Mouse (Mus musculus): ENCODE results near the gene Ccdc15. TPM values are rescaled to one million over a fixed set of nuclear protein-coding genes. Genes with fewer than 3 reads are reported as not detected.

Gene Ccdc15
- polyA plus RNA-seq, 1 experiment from 2014 or later = 2.2 TPM

DNA sequence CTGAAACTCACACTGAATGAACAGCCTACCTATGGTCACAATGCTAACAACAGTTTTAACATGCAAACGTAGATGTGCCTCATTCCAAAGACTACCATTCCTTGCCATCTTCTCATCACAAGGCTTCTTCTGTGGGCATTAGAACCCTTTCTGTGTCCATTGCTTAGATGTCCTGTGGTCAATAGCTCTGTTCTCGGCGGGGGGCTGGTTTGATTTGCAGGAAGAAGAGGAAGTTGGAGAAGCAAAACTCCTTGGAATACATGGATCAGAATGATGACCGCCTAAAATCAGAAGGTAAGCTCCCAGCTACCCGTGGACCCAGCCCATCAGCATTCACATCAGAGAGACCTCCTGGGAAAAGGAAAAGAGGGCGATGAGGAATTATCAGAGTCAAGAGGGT, 34.9 kb upstream of the Ccdc15 start:
- WGBS = 92% methylated on average over 6 of the region's 6 CpGs
- no peak overlapping the region for H3K27ac ChIP-seq (replicated peaks)
- H3K9ac ChIP-seq (ENCODE audit: low read length) = no peak overlapping the region
- no peaks in the 10 kb centered on the region for H3K36me3 ChIP-seq (ENCODE audit: control insufficient read depth, insufficient read depth, low read length)
- no peaks in the 10 kb centered on the region for H3K9me3 ChIP-seq (ENCODE audit: control insufficient read depth, low read length)
- H3K4me3 ChIP-seq (ENCODE audit: low read depth, low read length) = no peak overlapping the region
- no peak for TF ChIP-seq EP300 (optimal IDR thresholded peaks at IDR 0.05)
- TF ChIP-seq CTCF (IDR thresholded peaks at IDR 0.05; ENCODE audit: low read depth) = no peak
- no peak for DNase-seq (ENCODE audit: low spot score)
- H3K4me2 ChIP-seq (replicated peaks; ENCODE audit: low read depth) = no peak overlapping the region
- H3K4me1 ChIP-seq (replicated peaks; ENCODE audit: control insufficient read depth, insufficient read depth) = no peaks in the 10 kb centered on the region
- H3K27me3 ChIP-seq (ENCODE audit: control insufficient read depth, insufficient read depth, low read length) = no peaks in the 10 kb centered on the region
- ATAC-seq (ENCODE audit: low FRiP score, low TSS enrichment) = no peak

DNA sequence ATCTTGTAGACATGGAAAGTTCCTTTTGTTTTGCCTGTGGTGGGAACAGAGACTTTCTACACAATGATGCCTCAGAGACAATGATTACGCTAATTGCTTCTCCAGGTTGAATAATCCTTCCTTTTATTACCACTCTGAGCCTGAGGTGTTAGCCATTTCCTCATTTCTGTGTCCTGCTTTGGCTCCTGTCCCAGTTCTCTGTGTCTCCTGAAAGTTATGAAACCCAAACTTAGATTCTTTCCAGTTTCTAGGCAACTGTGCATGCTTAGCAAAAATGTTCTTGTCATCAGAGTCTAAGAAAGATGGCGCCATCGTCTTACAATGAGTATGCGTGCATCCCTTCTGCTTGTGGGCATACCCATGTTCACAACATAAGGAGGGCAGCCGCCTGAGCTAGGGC, 27.5 kb upstream of the Ccdc15 start:
- Histone ChIP-seq H3K9me3 (ENCODE audit: control insufficient read depth, low read length) (no peaks in the 10 kb centered on the region), H3K4me3 (ENCODE audit: low read depth, low read length) (no peak overlapping the region), H3K27me3 (ENCODE audit: control insufficient read depth, insufficient read depth, low read length) (no peaks in the 10 kb centered on the region), H3K36me3 (ENCODE audit: control insufficient read depth, insufficient read depth, low read length) (no peaks in the 10 kb centered on the region), H3K27ac (replicated peaks) (no peak overlapping the region), H3K4me2 (replicated peaks; ENCODE audit: low read depth) (no peak overlapping the region), H3K4me1 (replicated peaks; ENCODE audit: control insufficient read depth, insufficient read depth) (no peaks in the 10 kb centered on the region), H3K9ac (ENCODE audit: low read length) (no peak overlapping the region)
- no peak for TF ChIP-seq EP300 (optimal IDR thresholded peaks at IDR 0.05)
- no peak for TF ChIP-seq CTCF (IDR thresholded peaks at IDR 0.05; ENCODE audit: low read depth)
- no peak for ATAC-seq (ENCODE audit: low FRiP score, low TSS enrichment)
- no peak for DNase-seq (ENCODE audit: low spot score)
- 86% methylated on average over 5 of the region's 5 CpGs for WGBS

DNA sequence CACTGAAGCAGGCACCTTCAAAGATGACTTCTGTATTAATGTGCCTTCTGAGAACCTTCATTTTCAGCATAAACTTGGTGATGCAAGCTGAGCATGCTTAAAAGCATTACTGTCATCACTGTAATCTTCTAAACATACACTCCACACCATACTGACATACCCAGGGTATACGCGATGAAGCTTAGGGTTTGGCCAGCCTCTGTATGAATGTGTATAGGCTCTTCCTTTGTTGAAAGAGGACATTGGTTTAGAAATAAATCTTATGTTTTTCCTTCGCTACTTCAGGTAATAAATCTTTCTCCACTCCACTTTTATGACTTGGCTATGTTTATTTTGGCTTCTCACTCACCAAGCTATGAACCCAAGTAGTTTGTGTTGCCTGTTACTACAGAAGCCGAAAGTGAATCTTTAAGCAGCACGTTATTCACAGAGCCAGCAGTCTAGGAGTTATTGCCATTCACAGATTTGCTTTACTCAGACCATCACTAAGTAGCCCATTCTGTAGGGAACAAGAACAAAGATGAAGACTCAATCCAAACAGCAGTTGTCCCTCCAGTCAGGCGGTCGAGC, 23.1 kb upstream of the Ccdc15 start:
- Histone ChIP-seq H3K9ac (ENCODE audit: low read length) (no peak overlapping the region), H3K4me1 (replicated peaks; ENCODE audit: control insufficient read depth, insufficient read depth) (no peaks in the 10 kb centered on the region), H3K4me3 (ENCODE audit: low read depth, low read length) (no peak overlapping the region), H3K27me3 (ENCODE audit: control insufficient read depth, insufficient read depth, low read length) (no peaks in the 10 kb centered on the region), H3K4me2 (replicated peaks; ENCODE audit: low read depth) (no peak overlapping the region), H3K36me3 (ENCODE audit: control insufficient read depth, insufficient read depth, low read length) (no peaks in the 10 kb centered on the region), H3K9me3 (ENCODE audit: control insufficient read depth, low read length) (no peaks in the 10 kb centered on the region), H3K27ac (replicated peaks) (no peak overlapping the region)
- DNase-seq (ENCODE audit: low spot score) (no peak), ATAC-seq (ENCODE audit: low FRiP score, low TSS enrichment) (no peak)
- TF ChIP-seq EP300 (optimal IDR thresholded peaks at IDR 0.05) (no peak), CTCF (IDR thresholded peaks at IDR 0.05; ENCODE audit: low read depth) (no peak)
- WGBS = 71% methylated on average over 7 of the region's 7 CpGs

DNA sequence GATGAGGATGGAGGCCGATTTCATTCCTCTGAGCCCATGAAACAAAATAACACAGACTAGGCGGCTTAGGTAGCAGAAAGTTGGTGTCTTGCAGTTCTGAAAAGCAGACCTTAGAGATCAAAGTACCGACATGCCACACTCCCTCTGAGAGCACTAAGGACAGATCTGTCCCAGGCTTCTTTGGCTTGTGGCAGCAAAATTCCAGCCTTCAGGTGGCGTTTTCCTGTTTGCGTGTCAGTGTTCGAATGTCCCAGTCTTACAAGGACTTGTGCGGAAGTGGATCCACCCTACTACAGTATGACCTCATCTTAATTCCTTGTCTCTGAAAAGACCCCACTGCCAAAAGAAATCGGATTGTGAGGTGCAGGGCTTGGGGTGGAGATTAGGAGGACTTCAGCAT, 20.6 kb upstream of the Ccdc15 start:
- TF ChIP-seq CTCF (IDR thresholded peaks at IDR 0.05; ENCODE audit: low read depth) (peak; percentile 29; the same call in 1 of the 2 replicates), EP300 (optimal IDR thresholded peaks at IDR 0.05) (no peak)
- H3K36me3 ChIP-seq (ENCODE audit: control insufficient read depth, insufficient read depth, low read length) = no peaks in the 10 kb centered on the region
- DNase-seq (ENCODE audit: low spot score) (no peak), ATAC-seq (ENCODE audit: low FRiP score, low TSS enrichment) (peak; percentile 59; the same call in 1 of the 2 replicates)
- H3K9ac ChIP-seq (ENCODE audit: low read length) = no peak overlapping the region
- no peak overlapping the region for H3K4me2 ChIP-seq (replicated peaks; ENCODE audit: low read depth)
- H3K4me1 ChIP-seq (replicated peaks; ENCODE audit: control insufficient read depth, insufficient read depth) = no peaks in the 10 kb centered on the region
- no peaks in the 10 kb centered on the region for H3K27me3 ChIP-seq (ENCODE audit: control insufficient read depth, insufficient read depth, low read length)
- H3K9me3 ChIP-seq (ENCODE audit: control insufficient read depth, low read length) = no peaks in the 10 kb centered on the region
- no peak overlapping the region for H3K4me3 ChIP-seq (ENCODE audit: low read depth, low read length)
- H3K27ac ChIP-seq (replicated peaks) = no peak overlapping the region
- 69% methylated on average over 8 of the region's 8 CpGs for WGBS

DNA sequence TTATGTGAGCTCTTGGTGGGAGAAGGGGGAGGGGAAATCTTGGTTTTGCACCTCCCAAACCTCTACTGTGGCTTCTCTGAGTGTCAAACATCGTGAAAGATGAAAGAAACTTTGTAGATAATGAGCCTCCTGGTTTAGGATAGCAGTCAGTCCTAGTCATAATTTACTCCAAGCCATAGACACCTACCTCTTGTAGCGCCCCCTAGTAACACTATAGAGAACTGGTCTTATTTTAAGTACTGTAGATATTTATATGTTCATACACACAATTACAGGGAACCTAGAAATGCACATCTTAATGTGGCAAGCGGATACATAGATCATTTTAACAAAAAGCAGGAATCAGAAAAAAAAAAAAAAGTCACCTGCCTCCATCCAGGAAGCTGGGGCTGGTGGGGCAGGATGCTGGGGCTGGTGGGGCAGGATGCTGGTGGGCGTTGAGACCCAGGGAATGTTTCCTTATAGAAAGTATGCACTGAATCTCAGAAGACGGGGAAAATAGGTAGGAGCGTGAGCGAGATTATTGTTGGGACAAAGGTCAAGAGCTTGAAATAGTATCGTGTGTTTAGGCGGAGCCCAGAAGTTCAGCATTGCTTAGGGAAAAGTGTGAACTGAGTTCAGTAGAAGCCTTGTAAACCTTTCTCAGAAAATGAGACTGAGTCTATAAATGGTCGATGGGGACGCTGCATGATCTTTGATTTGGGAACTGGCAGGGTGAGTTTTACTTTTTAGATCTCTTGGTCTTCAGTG, 20.0 kb upstream of the Ccdc15 start:
- H3K9me3 ChIP-seq (ENCODE audit: control insufficient read depth, low read length) = no peaks in the 10 kb centered on the region

More for the DNA sequence above, 20.0 kb upstream of the Ccdc15 start:
- no peak for DNase-seq (ENCODE audit: low spot score)
- TF ChIP-seq EP300 (optimal IDR thresholded peaks at IDR 0.05) (no peak), CTCF (IDR thresholded peaks at IDR 0.05; ENCODE audit: low read depth) (0 out of 2 replicates have a peak, but pooled peaks have one; percentile 15)
- Histone ChIP-seq H3K36me3 (ENCODE audit: control insufficient read depth, insufficient read depth, low read length) (no peaks in the 10 kb centered on the region), H3K4me2 (replicated peaks; ENCODE audit: low read depth) (no peak overlapping the region), H3K9ac (ENCODE audit: low read length) (no peak overlapping the region), H3K4me3 (ENCODE audit: low read depth, low read length) (no peak overlapping the region), H3K27ac (replicated peaks) (no peak overlapping the region), H3K4me1 (replicated peaks; ENCODE audit: control insufficient read depth, insufficient read depth) (no peaks in the 10 kb centered on the region), H3K27me3 (ENCODE audit: control insufficient read depth, insufficient read depth, low read length) (no peaks in the 10 kb centered on the region)
- WGBS = 56% methylated on average over 11 of the region's 11 CpGs
- ATAC-seq (ENCODE audit: low FRiP score, low TSS enrichment) = peak; percentile 45; the same call in 1 of the 2 replicates
